Mouse (Mus musculus) testis, adult 2 months (tissue): ENCODE measurements at regions not wholly inside any gene's neighbourhood (a gene's known extent, or its start where the extent isn't known, plus 50 kb on each side); places are given as distances from the start of the nearest gene placed in this dataset.

ENCODE experiments used
- CTCF ChIP-seq: fragments of 200-500 bp; IDR thresholded peaks from 2 replicates; pipeline ENCODE4 v1.5.1; 2012; ENCODE audit warnings: low read depth, mild to moderate bottlenecking, inconsistent platforms, low read length, moderate library complexity; ENCODE audit not compliant: control insufficient read depth, insufficient read depth, insufficient replicate concordance
- POLR2A ChIP-seq: fragments of 200-500 bp; IDR thresholded peaks from 2 replicates; pipeline ENCODE4 v1.6.1; 2012; ENCODE audit warnings: low read depth, mild to moderate bottlenecking, inconsistent platforms, low read length, moderate library complexity; ENCODE audit not compliant: control insufficient read depth

DNA sequence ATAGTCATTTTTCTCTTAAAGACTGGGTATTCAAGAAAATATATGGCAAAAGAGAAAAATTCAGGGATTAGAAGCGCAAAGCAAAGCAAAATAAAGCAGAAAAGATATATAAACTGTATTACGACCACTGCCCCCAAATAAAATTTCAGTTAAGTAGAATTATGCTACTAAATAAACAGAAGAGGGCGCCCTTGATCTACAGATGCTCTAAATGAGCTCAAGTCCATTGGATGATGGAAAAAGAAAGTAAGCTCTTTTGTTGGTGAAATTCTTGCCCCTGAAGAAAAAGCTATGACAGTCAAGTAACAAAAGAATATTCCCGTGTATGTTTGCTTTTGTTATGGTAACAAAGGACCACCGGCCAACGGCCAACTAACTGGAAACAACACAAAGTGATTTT lies 165.5 kb upstream of the Stk26 start:
- TF ChIP-seq POLR2A: no peak
- TF ChIP-seq CTCF: no peak
